Mouse (Mus musculus) gastrocnemius, adult 2 months (tissue): ENCODE data around the gene Fgf18. TPM values are rescaled to one million over a fixed set of nuclear protein-coding genes. Genes with fewer than 3 reads are reported as not detected.

Experiments used
- DNase-seq: peaks from one replicate; pipeline ENCODE4 v3.0.0; 2022
- H3K27ac ChIP-seq: fragments of 200-600 bp; 2 replicates; pipeline ENCODE4 v1.8.1; 2022; ENCODE audit warnings: mild to moderate bottlenecking
- H3K4me3 ChIP-seq: fragments of 200-600 bp; 2 replicates; pipeline ENCODE4 v1.8.1; 2022; ENCODE audit warnings: mild to moderate bottlenecking, moderate library complexity
- CTCF ChIP-seq: fragments of 200-600 bp; IDR thresholded peaks from 2 replicates; pipeline ENCODE4 v1.8.1; 2022; ENCODE audit warnings: antibody characterized with exemption, mild to moderate bottlenecking, moderate library complexity
- intact Hi-C: fragments of 180-260 bp; cut with DNase I; formaldehyde crosslinking; loops from one replicate; pipeline ENCODE4 v1.15.1; 2025
- long read RNA-seq, 2 experiments: library from polyadenylated mRNA; stranded (forward); transcript quantifications; one replicate each; pipeline ENCODE4 v2.0.0; 2021
- total RNA-seq, 2 experiments: library from RNA; stranded (reverse); gene quantifications; 2 replicates each; pipeline ENCODE4 v1.2.3; 2021

Gene Fgf18
- 1 to 10 TPM in 1 of 2 experiments, under 1 TPM in 1; 0.89 to 2.5 TPM for total RNA-seq
- long read RNA-seq, experiment 1, partial matches to known transcripts = 0 of 2 reads
- long read RNA-seq, experiment 1, other reads (novel, unspliced or antisense) = 1 of 2 reads
- long read RNA-seq, experiment 2, partial matches to known transcripts = 0 of 1 reads
- long read RNA-seq, experiment 2, other reads (novel, unspliced or antisense) = 0 of 1 reads

DNA sequence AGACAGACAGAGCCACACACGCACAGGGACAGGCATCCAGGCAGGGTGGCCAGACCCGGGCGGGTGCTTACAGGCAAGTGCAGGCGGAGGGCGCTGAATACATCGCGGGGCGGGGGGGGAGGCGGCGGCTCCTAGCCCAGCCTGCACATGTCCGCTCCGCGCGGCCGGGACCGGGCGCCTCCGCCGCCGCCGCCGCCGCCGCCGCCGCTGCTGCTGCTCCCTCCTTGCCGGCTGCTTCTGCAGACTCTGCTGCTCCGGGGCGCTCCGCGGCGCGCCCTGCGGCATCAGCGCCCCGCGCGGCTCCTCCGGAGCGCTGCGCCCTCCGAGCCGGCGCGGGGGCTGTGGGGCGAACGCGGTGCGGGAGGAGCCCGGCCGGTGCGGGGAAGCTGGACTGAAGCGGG is at the start of gene Fgf18:
Gene Fgf18, minus strand, starts transcription at position 230 of the 401 bp plus-strand sequence.
- peak within 1 kb of the TSS; percentile 82 for H3K4me3 ChIP-seq
- TF ChIP-seq CTCF = peak; percentile 29; the same call in 1 of the 2 replicates
- peak; percentile 63 for DNase-seq
- H3K27ac ChIP-seq = peak within 1 kb of the TSS; percentile 70
- intact Hi-C loops = loop anchor here (10.0 kb wide), 1 partner anchor 522 kb away; no protein-coding TSS in a partner anchor

DNA sequence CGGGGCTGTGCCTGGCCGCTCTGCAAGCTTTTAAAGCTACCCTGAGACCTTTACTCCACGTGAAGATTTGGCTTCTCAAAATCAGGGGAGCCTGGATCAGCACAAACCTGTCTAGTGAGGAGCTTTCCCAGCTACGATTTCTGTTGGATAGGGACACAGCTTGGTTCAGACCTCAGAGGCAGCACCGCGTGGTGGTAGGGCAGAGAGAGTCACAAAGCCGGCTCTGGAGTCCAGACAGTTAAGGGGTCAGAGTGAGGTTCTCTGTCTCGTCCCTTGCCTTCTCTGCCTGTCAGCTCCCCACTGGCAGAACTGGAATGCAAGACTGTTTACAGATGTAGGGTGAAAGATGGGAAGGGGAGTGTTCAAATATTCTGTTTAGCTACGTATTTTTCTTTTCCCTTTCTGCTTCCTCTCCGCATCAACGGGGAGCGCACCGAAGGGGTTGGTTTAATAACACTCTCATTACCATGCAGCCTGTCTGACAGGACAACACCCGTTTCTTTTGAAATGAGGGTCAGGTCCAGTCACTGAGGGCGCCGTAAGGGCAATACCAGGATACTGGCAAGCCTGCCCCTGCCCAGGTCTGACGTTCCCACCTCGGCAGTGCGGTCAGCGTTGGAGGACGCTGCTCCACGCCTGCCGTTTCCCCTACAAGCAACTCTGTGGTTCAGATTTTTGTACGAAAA is 49.4 kb upstream of the Fgf18 start:
- intact Hi-C loops = no loop called here
- no peak overlapping the region for H3K27ac ChIP-seq
- no peak for DNase-seq
- TF ChIP-seq CTCF = no peak
- no peak overlapping the region for H3K4me3 ChIP-seq

DNA sequence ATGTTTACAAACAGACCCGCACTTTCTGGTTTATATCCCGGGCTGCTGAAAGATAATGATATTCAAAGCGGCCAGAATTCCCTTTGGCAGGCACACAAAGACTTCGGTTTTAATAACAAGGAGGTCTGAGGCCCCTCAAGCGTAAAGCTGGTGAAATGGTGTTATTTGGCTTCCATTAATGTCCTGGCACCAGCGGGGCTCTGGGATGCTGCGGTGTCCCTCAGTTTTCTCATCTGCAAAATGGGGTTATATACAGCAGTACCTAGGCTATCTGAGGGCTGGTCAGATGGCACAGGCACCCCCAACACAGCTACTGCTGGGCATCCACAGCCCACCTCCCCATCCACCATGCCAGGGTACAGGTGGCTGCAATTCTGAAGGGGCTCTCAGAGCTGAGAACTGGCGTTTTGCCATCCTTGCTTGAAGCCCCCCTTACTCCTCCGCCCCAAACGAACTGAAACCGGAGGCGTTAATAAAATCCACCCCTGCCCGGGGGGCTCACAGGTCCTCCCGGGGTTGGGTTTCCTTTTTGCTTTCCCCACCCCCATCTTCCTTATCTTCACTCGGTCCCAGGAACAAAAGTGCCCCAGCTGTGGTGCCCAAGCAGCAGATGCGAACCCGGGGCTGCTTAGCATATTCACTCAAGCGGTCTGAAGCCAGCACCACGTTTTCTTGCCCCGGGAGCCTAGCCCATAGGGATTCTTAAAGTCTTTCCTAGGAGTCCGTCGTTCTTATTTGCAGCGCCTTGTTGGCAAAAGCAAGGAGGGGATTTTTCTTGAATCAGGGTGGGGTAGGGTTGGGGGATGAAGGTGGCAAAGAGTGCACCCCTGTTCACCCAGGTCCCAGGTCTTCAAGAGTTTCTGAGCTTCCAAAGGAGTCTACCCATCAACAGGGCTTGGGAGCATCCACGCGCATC is 48.6 kb upstream of the Fgf18 start:
- DNase-seq = no peak
- intact Hi-C loops = no loop called here

DNA sequence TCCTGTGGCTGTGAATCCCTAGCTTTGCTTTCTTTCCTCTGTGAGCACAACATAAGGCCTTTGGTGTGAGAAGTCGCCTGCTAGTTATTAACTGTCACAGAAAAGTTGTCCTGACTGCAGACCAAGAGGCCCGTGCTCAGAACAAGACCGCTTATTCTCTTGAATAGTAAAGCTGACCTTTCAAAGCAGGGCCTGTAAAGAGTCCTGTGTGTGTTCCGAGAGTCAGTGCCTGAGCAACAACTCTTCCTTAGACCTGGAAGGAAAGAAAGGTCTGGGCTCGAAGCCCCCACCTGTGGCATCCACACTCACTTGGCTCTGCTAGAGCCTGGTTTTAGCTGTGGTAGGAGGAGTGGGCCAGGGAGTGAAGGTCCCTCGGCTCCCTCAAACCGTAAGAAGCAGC is 47.9 kb upstream of the Fgf18 start:
- no peak for DNase-seq
- H3K4me3 ChIP-seq = no peak overlapping the region
- H3K27ac ChIP-seq = no peak overlapping the region
- no peak for TF ChIP-seq CTCF
- intact Hi-C loops = no loop called here

More for the DNA sequence above, 48.6 kb upstream of the Fgf18 start:
- Histone ChIP-seq H3K4me3 (no peak overlapping the region), H3K27ac (no peak overlapping the region)
- TF ChIP-seq CTCF = no peak

DNA sequence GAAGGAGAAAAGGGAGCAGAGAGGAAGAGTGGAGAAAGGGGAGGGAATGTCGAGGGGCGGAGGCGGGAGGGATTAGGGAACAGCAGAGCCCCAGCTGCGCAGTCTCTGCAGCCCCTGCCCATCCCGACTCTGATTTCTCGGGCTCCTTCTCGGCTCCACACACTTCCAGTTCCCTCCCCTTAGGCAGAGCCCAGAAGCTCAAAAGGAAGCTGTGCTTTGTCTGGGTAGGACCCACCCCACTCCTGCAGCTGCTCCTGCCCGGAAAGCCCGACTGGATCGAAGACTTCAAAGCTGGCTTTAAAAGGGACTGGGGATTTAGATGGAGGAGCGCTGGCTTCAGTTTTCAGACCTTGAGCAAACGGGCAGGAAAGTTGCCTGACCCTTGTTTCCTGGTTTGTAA is 46.5 kb upstream of the Fgf18 start:
- DNase-seq = no peak
- intact Hi-C loops = no loop called here
- Histone ChIP-seq H3K27ac (no peak overlapping the region), H3K4me3 (no peak overlapping the region)
- TF ChIP-seq CTCF = no peak

DNA sequence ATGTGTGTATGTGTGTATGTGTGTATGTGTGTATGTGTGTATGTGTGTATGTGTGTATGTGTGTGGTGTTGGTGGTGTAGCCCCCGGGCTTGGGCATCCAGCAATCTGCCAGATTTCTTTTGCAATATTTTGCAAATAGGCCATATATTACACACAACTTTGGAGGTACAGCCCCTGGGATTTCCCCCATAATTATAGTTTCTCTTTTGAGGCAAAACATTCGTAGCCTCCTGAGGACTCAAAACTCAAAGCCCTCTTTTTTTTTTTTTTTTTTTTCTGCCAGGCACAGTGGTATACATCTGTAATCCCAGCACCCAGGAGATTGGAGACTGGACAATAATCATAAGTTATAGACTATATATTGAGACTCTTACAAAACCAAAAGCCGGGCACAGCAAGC is 34.6 kb upstream of the Fgf18 start:
- no peak overlapping the region for H3K27ac ChIP-seq
- DNase-seq = no peak
- TF ChIP-seq CTCF = no peak
- no peak overlapping the region for H3K4me3 ChIP-seq
- intact Hi-C loops = no loop called here

DNA sequence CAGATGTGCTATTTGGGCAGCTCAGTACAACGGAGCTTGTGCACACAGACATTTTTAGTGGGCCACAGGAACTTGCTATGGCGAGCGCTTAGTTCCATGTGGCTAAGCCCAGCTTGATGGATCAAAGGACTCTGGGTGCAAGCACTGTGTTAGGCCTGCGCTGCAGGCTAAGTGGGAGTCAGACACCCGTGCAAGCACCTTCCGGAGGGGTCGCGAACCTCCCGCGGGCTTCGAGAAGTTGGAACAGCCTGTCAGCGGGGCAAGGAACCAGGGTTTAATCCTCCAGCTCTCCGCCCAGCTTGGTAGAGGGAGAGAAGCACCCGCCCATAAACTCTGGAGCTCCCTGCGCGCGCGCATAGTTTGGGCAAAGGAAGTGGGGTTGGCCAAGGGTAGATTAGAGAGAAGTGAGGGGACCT is 33.5 kb upstream of the Fgf18 start:
- no peak for DNase-seq
- intact Hi-C loops = no loop called here
- no peak overlapping the region for H3K4me3 ChIP-seq

DNA sequence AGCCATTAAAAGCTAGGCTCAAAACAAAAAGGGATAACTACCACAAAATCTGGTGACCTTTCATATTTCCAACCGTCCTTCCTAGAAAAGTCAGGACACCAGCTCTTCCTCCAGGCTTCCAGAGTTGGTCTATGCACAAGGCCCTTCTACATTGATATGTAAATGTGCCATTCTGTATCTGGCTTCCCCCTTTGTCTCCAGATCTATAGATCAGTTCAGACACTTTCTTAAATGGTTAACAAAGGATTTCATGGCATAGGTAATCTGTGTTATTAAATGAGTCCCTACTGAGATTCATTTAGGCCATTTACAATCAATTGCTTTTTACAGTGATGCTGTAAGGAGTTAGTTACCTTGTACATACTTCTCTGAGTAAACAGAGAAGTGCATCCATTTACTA is 32.6 kb upstream of the Fgf18 start:
- Histone ChIP-seq H3K27ac (no peak overlapping the region), H3K4me3 (no peak overlapping the region)
- intact Hi-C loops = loop anchor here (5.0 to 10.0 kb wide), 2 partner anchors 375 to 542 kb away; no protein-coding TSS in a partner anchor
- TF ChIP-seq CTCF = no peak
- DNase-seq = no peak

More for the DNA sequence above, 33.5 kb upstream of the Fgf18 start:
- no peak overlapping the region for H3K27ac ChIP-seq
- TF ChIP-seq CTCF = no peak

DNA sequence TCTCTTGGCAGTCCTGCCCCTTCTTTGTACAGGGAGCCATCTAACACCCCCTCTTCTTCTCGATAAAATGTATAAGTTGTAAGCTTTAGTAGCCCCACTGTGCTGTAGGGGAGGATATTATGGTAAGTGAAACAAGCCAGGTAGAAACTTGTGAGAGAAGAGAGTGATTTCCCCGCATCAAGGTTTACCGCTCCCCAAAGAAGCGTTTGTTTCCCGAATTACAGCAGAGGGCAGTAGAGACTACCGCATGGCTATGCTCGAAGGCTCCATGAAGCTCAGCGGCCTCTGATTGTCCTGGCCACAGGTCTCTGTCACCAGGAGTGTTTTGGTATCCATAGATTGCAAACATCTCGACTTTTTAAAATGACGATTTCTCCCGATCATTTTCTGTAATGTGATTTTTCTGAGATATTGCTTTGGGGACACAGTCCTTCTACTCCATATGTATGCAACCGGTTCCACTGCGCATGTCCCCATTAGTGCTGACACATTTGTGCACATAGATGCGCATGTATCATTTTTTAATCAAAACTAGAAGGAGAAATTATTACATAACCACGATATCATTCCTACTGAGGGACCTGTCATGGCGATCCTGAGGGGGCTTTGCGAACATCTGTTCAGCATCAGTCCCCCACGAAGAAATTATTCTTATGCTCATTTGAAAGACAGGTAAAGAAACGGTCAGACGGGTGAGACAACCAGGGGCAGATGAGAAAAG is 29.5 kb upstream of the Fgf18 start:
- TF ChIP-seq CTCF = peak; percentile 83
- Histone ChIP-seq H3K27ac (no peak overlapping the region), H3K4me3 (no peak overlapping the region)
- intact Hi-C loops = loop anchor here (2.0 to 10.0 kb wide), 4 partner anchors 118 to 546 kb away; no protein-coding TSS in a partner anchor
- DNase-seq = peak; percentile 33

DNA sequence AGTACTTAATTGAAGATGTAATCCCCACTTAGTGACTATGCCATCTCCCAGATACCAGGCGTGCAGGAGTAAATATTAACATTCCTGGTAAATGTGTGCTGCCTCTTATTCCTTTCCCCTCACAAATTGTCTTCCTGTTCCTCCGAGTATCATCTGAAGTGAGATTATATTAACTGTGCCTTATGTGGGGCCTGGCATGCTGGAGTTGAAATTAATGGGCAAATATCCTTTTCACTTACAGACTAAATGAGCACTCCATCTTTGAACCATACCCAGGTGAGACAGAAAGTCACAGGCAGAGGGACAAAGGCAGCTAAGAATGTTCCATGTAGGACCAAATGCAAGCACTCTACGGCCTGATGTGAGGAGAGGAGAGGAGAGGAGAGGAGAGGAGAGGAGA is 28.6 kb upstream of the Fgf18 start:
- H3K27ac ChIP-seq = no peak overlapping the region
- intact Hi-C loops = loop anchor here (2.0 to 10.0 kb wide), 4 partner anchors 119 to 547 kb away; no protein-coding TSS in a partner anchor
- no peak for DNase-seq
- H3K4me3 ChIP-seq = no peak overlapping the region
- TF ChIP-seq CTCF = no peak

DNA sequence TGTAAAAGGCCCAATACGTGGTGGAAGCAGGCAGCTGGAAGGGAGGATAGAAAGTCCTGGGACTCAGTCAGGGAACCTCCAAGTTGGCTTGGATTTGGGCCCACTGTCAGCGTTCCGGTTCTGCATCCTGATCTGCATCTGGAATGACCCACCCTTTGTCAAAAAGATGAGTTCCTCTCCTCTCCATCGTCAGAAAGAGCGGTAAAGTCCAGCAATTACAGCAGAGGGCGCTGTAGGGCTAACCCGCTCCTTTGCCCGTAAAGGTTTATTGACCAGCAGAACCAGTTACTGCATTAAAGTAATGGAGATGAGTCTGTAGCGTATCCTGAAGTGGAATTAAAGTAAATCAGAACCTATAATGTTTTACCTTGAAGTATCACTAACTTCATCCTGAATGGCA is 23.3 kb upstream of the Fgf18 start:
- peak; percentile 78 for TF ChIP-seq CTCF
- intact Hi-C loops = loop anchor here (10.0 kb wide), 1 partner anchor 384 kb away; no protein-coding TSS in a partner anchor
- DNase-seq = peak; percentile 62
- Histone ChIP-seq H3K27ac (no peak overlapping the region), H3K4me3 (no peak overlapping the region)

DNA sequence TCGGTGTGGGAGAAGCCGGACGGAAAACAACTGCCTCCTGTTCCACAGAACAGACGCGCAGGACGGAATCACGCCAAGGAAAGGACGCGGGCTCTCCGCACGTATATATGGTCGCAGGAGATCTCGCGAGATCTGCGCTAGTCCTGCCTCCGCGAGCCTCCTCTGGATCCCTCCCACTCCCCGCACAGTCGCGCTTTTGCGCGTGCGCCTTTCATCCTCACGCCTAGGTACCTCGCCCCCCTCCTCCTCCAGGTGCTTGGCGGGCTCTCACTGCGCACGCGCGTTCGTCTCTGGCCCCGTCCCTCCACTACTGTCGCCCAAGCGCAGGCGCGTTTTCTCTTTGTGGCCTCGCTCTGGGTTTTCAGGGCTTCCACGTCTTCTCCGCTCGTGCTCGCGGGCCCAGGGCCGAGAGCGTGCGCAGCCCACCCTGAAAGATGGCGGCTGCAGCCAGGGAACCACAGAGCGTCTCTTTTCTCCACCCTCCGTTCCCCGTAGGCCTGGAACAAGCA is 15.9 kb upstream of the Fgf18 start, which contains the start of gene Npm1:
Gene Npm1, minus strand, starts transcription at position 209 of the 509 bp plus-strand sequence.
- intact Hi-C loops = no loop called here
- TF ChIP-seq CTCF = no peak

More for the DNA sequence above, 15.9 kb upstream of the Fgf18 start, which contains the start of gene Npm1:
- H3K27ac ChIP-seq = peak within 1 kb of the TSS; percentile 96
- H3K4me3 ChIP-seq = peak within 1 kb of the TSS; percentile 97
- DNase-seq = peak; percentile 99
